Mouse (Mus musculus) embryo, embryonic 11.5 days (tissue): Measurements from ENCODE around the gene Spata31d1d.

Experiments
- DNase-seq: peaks from one replicate; pipeline ENCODE4 v3.0.0-alpha.2; 2012; ENCODE audit warnings: low read depth, low spot score

The Spata31d1d gene

DNA sequence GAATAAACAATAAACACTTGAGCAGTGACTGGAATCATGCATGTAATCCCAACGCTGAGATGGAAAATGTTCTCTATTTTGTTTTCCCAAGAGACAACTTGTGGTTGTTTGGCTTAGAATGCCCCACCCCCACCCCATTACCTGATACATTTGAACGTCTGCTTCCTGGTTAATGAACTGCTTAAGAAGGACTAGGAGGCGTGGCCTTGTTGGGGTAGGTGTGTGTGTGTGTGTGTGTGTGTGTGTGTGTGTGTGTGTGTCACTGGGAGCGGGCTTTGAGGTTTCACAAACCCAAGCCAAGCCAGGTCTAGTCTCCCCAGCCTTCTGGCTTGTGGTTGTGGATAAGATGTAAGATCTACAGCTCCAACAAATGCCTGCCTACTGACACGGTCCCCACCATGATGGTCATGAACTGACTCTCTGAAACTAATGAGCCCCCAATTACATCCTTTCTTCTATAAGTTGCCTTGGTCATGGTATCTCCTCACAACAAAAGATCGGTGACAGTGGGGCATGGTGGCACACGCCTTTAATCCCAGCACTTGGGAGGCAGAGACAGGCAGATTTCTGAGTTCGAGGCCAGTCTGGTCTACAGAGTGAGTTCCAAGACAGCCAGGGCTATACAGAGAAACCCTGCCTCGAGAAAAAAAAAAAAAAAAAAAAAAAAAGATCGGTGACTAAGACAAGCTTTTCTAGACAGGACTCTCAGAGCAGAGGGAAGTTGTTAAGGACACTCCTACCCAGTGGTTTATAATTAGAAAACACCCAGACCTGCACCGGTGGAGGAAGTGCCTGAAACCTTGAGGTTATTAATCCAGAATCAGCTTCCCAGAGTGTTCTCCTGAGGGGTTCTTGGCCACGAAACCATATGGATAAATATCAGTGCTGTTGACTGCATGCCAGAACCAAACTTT is 55.0 kb downstream of the Spata31d1d start:
- no peak for DNase-seq
